Mouse (Mus musculus): ENCODE measurements around the gene Arpc5l.

DNA sequence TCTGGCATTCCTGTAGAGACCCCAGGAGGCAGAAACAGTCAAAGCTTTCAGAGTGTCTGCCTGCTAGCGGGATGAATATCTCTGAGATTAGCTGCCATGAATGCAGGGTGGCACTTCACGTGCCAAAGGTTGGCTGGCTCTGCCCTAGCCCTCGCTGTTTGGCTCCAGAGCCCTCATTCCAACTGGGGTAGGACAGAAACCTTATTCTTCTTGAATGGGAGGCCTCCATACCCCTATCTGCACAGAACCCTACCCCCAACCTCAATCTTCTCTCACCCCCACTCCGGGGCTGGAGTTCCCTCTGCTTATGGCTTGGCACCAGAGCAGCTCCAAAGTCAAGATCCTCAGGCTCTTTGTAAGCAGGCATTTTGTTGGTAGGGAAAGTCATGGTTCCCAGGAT, 27.3 kb upstream of the Arpc5l start:
- TF ChIP-seq POLR2A (IDR thresholded peaks at IDR 0.05; ENCODE audit: low read depth, low read length) (no peak), CTCF (IDR thresholded peaks at IDR 0.05; ENCODE audit: extremely low read depth, insufficient read length, insufficient replicate concordance, low read depth, low read length) (no peak)

Data from small intestine, adult 2 months (tissue).